Mouse (Mus musculus) neural tube, embryonic 14.5 days (tissue): ENCODE results near the gene Nme3. TPM values are rescaled to one million over a fixed set of nuclear protein-coding genes. Genes with fewer than 3 reads are reported as not detected.
A peak's percentile ranks its signal among the peaks of the same experiment; 100 is the strongest.

Source experiments
- ATAC-seq: fragments of 200-750 bp; cut with Nextera tagmentation; 2 replicates; pipeline ENCODE4 v1.8.0; 2017; ENCODE audit warnings: low read depth, mild to moderate bottlenecking, moderate TSS enrichment, moderate library complexity
- H3K27ac ChIP-seq: fragments of 300-500 bp; sonication (generic); 2 replicates; pipeline ENCODE4 v1.5.1; 2014; ENCODE audit warnings: low read depth, mild to moderate bottlenecking, control low read depth, low read length, moderate library complexity, mixed read lengths
- H3K27me3 ChIP-seq: fragments of 300-500 bp; sonication (generic); 2 replicates; pipeline ENCODE4 v1.6.1; 2014; ENCODE audit warnings: low read length; ENCODE audit not compliant: control insufficient read depth, insufficient read depth
- H3K36me3 ChIP-seq: fragments of 300-500 bp; sonication (generic); 2 replicates; pipeline ENCODE4 v1.6.1; 2014; ENCODE audit warnings: low read length, mixed read lengths; ENCODE audit not compliant: control insufficient read depth, insufficient read depth
- H3K4me1 ChIP-seq: fragments of 300-500 bp; sonication (generic); 2 replicates; pipeline ENCODE4 v1.6.1; 2014; ENCODE audit warnings: low read length; ENCODE audit not compliant: control insufficient read depth, insufficient read depth
- H3K4me2 ChIP-seq: fragments of 300-500 bp; sonication (generic); 2 replicates; pipeline ENCODE4 v1.6.1; 2014; ENCODE audit warnings: mild to moderate bottlenecking, low read depth, low read length, control low read depth
- H3K4me3 ChIP-seq: fragments of 300-500 bp; sonication (generic); 2 replicates; pipeline ENCODE4 v1.5.1; 2014; ENCODE audit warnings: low read depth, low read length, control low read depth, mixed read lengths
- H3K9ac ChIP-seq: fragments of 300-500 bp; sonication (generic); replicated peaks from 2 replicates; pipeline ENCODE4 v1.6.1; 2014; ENCODE audit warnings: low read depth, mild to moderate bottlenecking, control low read depth, low read length, mixed read lengths
- H3K9me3 ChIP-seq: fragments of 300-500 bp; sonication (generic); 2 replicates; pipeline ENCODE4 v1.6.1; 2016; ENCODE audit warnings: low read length; ENCODE audit not compliant: control insufficient read depth
- WGBS: fragments of 180-500 bp; shearing (Covaris S2); extraction: QIAGEN DNeasy Blood & Tissue Kit; methylation state at CpG from one replicate; pipeline ENCODE4 v1.1.7; 2014; 5-methylcytosine and 5-hydroxymethylcytosine counted together
- polyA plus RNA-seq: library from polyadenylated mRNA; unstranded; fragments of >200 nt; fragmentation: Nextera tagmentation; extraction: Ambion mirVana; gene quantifications from 2 replicates; pipeline ENCODE4 v1.2.1, GENCODE M21; 2014

Nme3 gene
- polyA plus RNA-seq = 98.0 and 115 TPM in 2 replicates

DNA sequence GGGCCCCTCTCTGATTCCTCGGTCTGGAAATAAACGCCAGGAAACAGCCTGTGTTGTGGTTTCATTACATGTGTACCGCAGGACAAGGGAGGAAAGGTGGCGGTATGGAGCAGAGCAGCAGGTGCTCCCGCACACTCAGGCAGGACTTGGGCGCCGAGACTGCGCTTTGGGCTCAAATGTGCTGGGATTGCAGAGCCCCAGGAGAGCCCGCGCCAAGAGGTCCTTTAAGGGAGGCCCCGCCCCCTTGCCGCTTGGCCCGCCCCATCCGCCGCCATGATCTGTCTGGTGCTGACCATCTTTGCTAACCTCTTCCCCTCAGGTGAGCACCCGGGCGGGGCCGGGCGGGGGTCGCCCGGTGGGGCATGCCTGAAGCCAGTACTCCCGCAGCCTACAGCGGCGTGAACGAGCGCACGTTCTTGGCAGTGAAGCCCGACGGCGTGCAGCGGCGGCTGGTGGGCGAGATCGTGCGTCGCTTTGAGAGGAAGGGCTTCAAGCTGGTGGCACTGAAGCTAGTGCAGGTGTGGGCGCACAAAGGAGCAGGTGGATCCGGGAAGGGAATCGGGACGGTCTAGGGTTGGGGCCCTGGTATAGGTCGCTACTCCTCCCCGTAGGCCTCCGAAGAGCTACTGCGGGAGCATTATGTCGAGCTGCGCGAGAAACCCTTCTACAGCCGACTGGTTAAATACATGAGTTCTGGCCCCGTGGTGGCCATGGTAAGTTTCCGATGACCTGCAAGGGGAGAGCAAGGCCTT lies at the start of gene Nme3:
Gene Nme3 (plus strand): TSS at position 260 of the 752 bp plus-strand sequence.
- peak within 1 kb of the TSS; percentile 85 for H3K9ac ChIP-seq
- peak within 1 kb of the TSS; percentile 95 for H3K4me2 ChIP-seq
- peaks cover 65% of the 10 kb centered on the region for H3K36me3 ChIP-seq
- H3K4me3 ChIP-seq = peak within 1 kb of the TSS; percentile 81
- no peaks in the 10 kb centered on the region for H3K9me3 ChIP-seq
- peak within 1 kb of the TSS; percentile 83 for H3K27ac ChIP-seq
- H3K4me1 ChIP-seq = peaks cover 30% of the 10 kb centered on the region
- WGBS = 1% methylated on average over 49 of the region's 50 CpGs
- ATAC-seq = peak; percentile 77
- no peaks in the 10 kb centered on the region for H3K27me3 ChIP-seq

GRCm38 (mm10) chr17:24847386-24847785 lies 48.9 kb upstream of the Nme3 start:
- Histone ChIP-seq H3K9me3 (no peaks in the 10 kb centered on the region), H3K4me2 (no peak overlapping the region), H3K4me3 (no peak overlapping the region), H3K27ac (no peak overlapping the region), H3K36me3 (no peaks in the 10 kb centered on the region), H3K9ac (no peak overlapping the region), H3K27me3 (no peaks in the 10 kb centered on the region; the same call in 1 of the 2 replicates), H3K4me1 (peaks cover 19% of the 10 kb centered on the region)
- WGBS = 96% methylated on average over 1 of the region's 1 CpGs
- no peak for ATAC-seq

DNA sequence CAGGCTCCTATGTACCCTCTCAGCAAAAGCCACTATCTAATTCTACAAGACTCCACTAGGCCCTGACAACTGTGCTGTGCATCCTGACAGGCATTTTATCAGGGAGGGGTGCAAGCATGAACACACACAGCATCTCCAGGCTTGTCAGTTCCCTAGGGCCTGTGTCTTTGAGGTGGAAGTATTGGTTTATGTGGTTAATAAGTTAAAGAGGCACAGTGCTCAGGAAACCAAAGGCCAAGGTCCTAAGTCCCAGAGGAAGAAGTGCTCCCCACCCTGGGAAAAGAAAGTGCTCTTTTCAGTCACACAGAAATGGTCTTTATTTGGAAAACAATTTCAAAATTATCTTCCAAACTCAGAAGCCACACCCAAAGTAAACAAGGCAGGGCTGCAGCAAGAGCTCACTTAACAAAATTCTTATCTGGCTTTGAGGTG lies 47.7 kb upstream of the Nme3 start:
- ATAC-seq = no peak
- H3K27ac ChIP-seq = no peak overlapping the region
- H3K9me3 ChIP-seq = no peaks in the 10 kb centered on the region
- H3K4me3 ChIP-seq = 0 out of 2 replicates have a peak overlapping the region, but pooled peaks have one; percentile 82
- no peaks in the 10 kb centered on the region for H3K36me3 ChIP-seq
- peaks cover 19% of the 10 kb centered on the region for H3K4me1 ChIP-seq
- H3K27me3 ChIP-seq = no peaks in the 10 kb centered on the region; the same call in 1 of the 2 replicates
- no peak overlapping the region for H3K9ac ChIP-seq
- peak overlapping the region; percentile 86 for H3K4me2 ChIP-seq

DNA sequence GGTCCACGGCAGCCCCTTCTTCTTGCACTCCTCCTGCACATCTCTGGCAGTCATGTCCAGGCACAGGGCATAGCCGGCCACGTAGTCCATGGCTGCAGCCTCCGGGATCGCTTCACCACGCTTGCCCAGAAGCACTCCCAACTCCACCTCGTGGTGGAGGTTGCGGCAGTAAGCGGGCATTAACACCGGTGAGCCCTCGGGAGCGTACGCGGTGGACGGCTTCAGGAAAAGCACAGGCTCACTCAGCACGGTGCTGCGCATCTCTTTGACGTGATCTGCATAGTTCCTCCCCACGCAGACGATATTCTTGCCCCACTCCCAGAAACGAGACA lies 46.6 kb upstream of the Nme3 start:
- no peak; the same call in 1 of the 2 replicates for ATAC-seq
- no peaks in the 10 kb centered on the region for H3K9me3 ChIP-seq
- WGBS = under 1% methylated on average over 21 of the region's 21 CpGs

DNA sequence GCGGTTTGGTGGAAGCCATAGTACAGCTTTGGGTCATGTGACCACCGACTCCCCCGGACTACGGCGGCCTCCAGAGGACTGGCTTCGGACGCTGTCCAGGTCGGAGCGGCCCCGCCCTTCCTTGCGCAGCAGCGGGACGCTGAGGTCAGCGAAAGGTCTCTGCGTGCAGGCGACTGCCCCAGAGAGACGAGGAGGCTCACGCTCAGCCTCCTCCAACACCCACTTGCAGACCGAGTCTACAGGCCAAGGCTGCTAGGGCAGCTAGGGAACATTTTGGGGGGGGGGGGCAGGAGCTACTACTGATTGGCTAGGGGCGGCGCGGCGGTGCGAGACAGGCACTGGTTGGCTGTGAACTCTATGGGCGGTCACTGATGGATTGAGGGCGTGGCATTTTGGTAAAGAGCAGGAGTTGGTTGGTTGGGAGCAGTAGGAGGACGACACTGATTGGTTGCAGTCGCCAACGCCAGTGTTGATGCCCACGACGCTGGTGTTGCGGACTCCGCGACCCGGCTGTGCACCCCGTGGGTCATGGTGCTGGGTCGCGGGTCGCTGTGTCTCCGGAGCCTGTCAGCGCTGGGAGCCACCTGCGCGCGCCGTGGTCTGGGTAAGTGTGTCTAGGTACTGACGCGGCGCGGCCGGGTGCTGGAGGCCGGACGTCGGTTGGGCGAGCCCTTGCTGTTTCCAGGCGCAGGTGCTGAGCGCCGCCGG lies 46.1 kb upstream of the Nme3 start, which contains the start of gene Fahd1:
Gene Fahd1 (minus strand): TSS at position 300 of the 708 bp plus-strand sequence.
- H3K9me3 ChIP-seq = no peaks in the 10 kb centered on the region
- H3K4me1 ChIP-seq = peaks cover 19% of the 10 kb centered on the region
- no peaks in the 10 kb centered on the region; the same call in 1 of the 2 replicates for H3K27me3 ChIP-seq
- peak within 1 kb of the TSS; percentile 91 for H3K27ac ChIP-seq
- peak within 1 kb of the TSS; percentile 86 for H3K4me2 ChIP-seq
- no peaks in the 10 kb centered on the region for H3K36me3 ChIP-seq
- ATAC-seq = peak; percentile 99
- H3K9ac ChIP-seq = peak within 1 kb of the TSS; percentile 72
- under 1% methylated on average over 57 of the region's 58 CpGs for WGBS
- H3K4me3 ChIP-seq = peak within 1 kb of the TSS; percentile 82

More for the DNA sequence above, 46.6 kb upstream of the Nme3 start:
- H3K4me2 ChIP-seq = peak overlapping the region; percentile 86
- peak overlapping the region; percentile 72 for H3K9ac ChIP-seq
- H3K27ac ChIP-seq = peak overlapping the region; percentile 91
- H3K36me3 ChIP-seq = no peaks in the 10 kb centered on the region
- no peaks in the 10 kb centered on the region; the same call in 1 of the 2 replicates for H3K27me3 ChIP-seq
- peaks cover 19% of the 10 kb centered on the region for H3K4me1 ChIP-seq
- peak overlapping the region; percentile 82 for H3K4me3 ChIP-seq

DNA sequence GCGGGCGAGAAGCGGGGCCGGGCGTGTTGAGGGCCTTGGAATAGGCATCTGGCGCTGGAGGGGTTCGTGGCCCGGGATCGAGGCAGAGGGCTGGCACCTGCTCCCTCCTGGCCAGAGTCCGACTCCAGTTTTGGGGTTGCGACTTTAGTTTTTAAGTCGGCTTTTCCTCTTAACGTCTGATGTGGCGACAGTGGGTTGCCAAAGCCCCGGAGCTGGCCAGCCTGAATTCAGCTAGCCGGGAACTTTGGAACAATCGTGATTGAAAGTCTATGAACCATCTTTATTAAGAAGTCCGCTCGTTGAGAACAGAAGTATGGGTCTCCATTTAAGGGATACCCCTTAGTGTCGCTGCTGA lies 45.5 kb upstream of the Nme3 start:
- Histone ChIP-seq H3K4me2 (peak overlapping the region; percentile 86), H3K27me3 (no peaks in the 10 kb centered on the region), H3K36me3 (no peaks in the 10 kb centered on the region), H3K9me3 (no peaks in the 10 kb centered on the region), H3K4me3 (peak overlapping the region; percentile 82), H3K27ac (peak overlapping the region; percentile 52; the same call in 1 of the 2 replicates), H3K9ac (peak overlapping the region; percentile 72), H3K4me1 (peaks cover 19% of the 10 kb centered on the region)
- WGBS = 1% methylated on average over 15 of the region's 20 CpGs
- no peak for ATAC-seq

DNA sequence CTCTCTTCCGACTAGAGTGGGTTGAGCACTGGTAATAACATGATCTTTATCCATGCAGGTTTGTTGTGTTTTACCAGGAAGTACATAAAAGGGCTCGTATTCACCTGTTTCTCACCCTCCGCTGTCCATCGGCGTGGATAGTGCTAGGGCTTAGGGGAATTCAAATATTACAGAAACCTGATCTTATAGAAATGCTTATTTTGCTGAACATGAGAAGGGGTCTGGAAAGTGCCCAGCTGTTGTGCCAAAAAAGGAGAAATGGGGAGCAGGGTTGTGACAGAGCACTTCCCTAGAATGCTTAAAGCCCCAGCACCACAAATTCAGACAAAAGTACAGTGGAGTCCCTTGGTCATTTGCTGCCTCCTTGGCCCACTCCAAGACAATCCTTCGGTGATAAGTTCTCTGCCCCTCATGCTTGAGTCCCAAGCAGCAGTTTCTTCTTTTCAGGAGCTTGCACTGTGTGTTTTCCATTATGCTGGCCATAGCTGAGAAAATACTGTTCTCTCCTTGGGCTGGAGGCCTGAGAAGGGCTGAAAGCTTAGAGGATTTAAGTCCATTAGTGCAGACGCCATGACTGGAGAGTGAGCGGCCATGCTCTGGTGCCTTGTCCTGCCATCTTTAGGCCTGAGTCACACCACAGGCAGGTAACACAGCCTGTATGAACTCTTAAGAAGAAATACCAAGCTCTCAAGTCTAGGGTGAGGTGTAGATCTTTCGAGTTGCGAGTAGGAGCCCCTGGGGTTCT lies 44.7 kb upstream of the Nme3 start:
- Histone ChIP-seq H3K4me3 (peak overlapping the region; percentile 82), H3K36me3 (no peaks in the 10 kb centered on the region), H3K27ac (no peak overlapping the region), H3K27me3 (no peaks in the 10 kb centered on the region), H3K9ac (peak overlapping the region; percentile 72; the same call in 1 of the 2 replicates), H3K4me1 (peaks cover 19% of the 10 kb centered on the region), H3K9me3 (no peaks in the 10 kb centered on the region), H3K4me2 (peak overlapping the region; percentile 86)
- ATAC-seq = no peak
- 85% methylated on average over 10 of the region's 10 CpGs for WGBS

DNA sequence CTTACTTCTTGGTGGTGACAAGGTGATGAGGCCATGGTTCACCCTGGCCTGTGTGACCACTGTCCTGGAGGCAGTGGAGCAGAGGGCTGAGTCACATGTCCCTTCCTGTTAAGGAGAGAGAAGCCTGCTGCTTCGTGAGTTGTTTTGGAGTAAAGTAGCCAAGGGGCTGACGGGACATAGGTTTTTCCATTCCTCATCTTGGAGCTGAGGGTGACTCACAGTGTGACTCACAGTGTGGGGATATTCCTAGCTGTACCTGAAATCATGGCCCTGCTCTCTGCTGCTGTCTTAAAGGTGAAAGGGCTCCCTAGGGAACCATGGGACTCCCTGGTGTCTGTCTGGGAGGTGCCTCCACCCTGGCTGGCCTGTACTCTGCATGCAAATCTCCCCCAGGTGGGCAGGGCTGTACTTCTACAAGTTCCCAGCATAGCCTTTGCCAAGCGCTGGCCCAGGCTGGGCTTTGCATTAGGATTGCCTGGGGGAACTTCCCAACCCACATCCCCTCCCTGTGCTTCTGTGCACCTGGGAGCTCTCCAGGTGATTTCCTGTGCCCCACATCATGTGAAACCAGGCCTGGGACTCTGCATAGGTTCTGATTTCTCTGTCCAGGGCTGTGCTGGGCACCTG lies 40.3 kb upstream of the Nme3 start:
- Histone ChIP-seq H3K4me1 (peaks cover 7% of the 10 kb centered on the region), H3K27ac (no peak overlapping the region), H3K27me3 (no peaks in the 10 kb centered on the region), H3K4me2 (no peak overlapping the region), H3K9ac (no peak overlapping the region), H3K36me3 (0 out of 2 replicates have a peak, but pooled peaks cover 5% of the 10 kb centered on the region), H3K4me3 (no peak overlapping the region), H3K9me3 (no peaks in the 10 kb centered on the region)
- ATAC-seq = no peak
- 92% methylated on average over 3 of the region's 3 CpGs for WGBS
